Mouse (Mus musculus) mouse trophoblast stem cell (cell line): Measurements from ENCODE around the gene Hist1h2ac.
"Not testable (repeated sequence)": the region's sequence is repeated elsewhere in the genome, so short reads cannot be mapped to it uniquely, and the experiment has no call there.

Experiments used
- in situ Hi-C, 2 experiments: fragments of 300-500 bp; cut with MseI, MboI; formaldehyde crosslinking; loops; 2 replicates in 1 of 2; 3 replicates in 1 of 2; pipeline ENCODE4 v1.15.1; 2025

The Hist1h2ac gene

DNA sequence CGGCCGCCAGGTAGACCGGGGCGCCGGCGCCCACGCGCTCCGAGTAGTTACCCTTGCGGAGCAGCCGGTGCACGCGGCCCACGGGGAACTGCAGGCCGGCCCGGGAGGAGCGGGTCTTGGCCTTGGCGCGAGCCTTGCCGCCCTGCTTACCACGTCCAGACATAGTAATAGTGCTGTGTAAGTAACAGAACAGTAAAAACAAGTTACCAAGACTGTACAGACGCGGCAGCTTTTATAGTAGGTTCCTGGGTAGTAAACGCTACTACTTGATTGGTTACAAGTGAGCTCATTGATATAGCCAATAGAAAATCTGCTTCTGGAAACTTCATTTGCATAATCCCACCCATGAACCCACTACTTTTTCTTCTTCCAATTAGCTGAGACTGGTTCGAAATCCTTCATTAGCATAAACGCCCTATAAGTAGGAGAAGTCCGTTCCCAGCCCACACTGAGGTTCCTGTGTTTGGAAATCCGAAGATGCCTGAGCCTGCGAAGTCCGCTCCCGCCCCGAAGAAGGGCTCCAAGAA, at the start of gene Hist1h2ac, which contains the start of gene Hist1h2bc:
Gene Hist1h2ac, minus strand, starts transcription at position 194 of the 527 bp plus-strand sequence.
Gene Hist1h2bc, plus strand, starts transcription at position 445 of the 527 bp plus-strand sequence.
- in situ Hi-C loops = no loop called here

DNA sequence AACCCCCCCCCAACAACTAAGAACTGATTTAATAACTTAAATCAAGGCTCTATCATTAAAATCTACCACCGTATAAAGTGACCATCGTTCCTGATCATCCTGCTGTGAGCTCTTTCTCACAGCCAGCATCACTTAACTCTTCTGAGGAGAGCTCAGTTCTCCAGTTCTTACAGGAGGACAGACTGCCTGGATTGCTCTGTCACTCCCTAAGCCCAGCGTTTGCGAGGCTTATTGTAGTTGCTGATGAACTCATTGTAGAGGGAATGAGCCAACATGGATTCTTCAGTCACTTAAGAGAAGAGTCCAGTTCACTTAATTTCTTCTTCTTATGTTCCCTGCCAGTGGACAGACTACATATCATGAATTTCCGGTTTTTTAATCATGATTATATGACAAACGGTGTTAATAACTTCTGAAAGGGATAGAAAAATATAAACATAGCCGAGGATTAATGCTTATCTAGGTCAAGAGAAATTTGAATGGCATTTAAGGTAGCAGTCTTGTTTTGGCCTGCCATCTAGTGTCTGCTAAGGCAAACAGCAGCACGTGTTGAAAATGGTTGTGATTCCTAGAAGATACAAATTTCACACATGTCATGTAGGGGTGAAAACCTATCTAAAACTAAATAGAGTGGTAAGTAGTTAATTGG, 48.5 kb upstream of the Hist1h2ac start:
- in situ Hi-C loops = loop anchor here in 1 of 2 experiments (5.0 kb wide), 1 partner anchor 35 kb away; the partner anchor contains the start of genes Hist1h1t and Hist1h4c

DNA sequence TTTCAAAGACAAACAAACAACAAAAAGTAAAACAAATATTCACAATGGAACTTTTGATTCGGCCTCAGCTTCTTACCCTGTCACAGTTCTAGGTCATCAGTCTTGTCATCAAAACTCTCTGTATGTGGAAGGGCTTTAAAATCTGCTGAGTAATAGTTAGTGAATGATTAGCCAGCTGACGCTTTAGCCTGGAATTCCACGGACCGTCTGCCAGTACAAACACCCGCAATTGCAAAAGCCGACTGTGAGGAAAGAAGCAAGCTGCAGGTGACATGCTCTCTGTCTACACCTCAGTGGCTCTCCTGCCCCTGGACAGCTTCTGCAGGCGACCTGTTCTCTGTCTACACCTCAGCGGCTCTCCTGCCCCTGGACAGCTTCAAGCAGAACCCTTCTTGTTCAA, 46.7 kb upstream of the Hist1h2ac start:
- in situ Hi-C loops = loop anchor here in 1 of 2 experiments (5.0 kb wide), 1 partner anchor 33 kb away; the partner anchor contains the start of genes Hist1h1t and Hist1h4c

DNA sequence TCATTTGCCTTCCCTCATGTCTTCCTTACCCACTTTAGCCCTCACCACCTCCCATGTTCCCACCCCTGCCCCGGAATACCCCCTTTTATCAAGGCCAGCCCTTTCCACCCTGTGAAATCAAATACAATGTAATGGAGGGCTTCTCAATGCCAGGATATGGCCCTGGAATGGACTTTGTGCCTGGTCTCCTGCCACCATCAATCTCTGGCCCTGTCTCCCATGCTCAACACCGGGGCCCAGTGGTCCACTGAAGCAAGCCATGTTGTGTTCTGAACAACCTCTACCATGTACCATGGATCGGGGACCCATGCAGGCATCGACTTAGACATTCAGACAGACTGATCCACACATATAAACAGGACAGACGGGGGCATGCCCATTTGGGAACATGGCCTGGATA, 46.0 kb upstream of the Hist1h2ac start:
- in situ Hi-C loops = loop anchor here in 1 of 2 experiments (5.0 kb wide), 1 partner anchor 32 kb away; the partner anchor contains the start of genes Hist1h1t and Hist1h4c

DNA sequence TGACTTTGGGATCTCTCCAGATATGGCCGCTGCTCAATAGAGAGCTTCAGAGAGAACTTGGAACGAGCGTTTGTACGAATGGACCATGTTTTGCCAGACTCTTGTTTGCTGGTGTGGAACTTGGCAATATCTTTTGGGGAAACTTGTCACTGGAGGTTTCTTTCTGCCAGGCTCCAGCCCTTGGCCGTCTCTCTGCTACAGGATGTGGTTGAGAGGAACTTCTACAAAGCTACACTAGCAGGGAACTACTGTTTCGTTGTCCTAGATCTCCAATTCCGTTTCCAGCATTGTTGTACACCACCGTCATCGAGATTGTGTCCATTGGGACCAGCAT, 45.4 kb upstream of the Hist1h2ac start:
- in situ Hi-C loops = no loop called here

DNA sequence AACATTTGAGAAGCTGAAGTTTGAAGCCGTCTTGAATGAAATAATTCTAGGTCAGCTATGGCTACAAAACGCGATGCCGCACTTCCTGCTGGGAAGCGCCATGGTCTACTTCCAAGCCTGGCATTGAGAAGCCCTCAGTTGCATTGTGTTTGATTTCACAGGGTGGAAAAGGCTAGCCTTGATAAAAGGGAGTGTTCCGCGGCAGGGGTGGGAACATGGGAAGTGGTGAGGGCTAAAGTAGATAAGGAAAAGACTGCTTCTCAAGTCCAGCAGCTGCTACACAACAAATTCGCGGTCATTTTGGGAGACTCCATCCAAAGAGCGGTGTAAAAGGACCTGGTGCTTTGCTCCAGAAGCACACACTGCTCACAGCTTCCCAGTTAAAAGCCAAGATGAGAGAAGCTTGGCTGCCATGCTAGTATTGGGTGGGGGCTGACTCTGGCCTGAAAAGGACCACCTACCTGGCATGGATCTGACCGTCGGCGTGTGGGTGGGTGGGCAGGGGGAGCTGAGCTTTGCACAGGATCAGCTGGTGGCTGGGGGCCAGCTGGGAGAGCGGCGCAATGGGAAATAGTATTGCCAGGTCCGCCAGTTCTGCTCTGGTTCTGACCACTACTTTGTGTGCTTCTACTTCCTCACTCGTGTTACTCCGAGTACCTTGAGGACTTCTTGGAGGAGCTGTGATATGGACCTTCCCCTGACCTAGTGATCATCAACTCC, 44.9 kb upstream of the Hist1h2ac start:
- in situ Hi-C loops = no loop called here

DNA sequence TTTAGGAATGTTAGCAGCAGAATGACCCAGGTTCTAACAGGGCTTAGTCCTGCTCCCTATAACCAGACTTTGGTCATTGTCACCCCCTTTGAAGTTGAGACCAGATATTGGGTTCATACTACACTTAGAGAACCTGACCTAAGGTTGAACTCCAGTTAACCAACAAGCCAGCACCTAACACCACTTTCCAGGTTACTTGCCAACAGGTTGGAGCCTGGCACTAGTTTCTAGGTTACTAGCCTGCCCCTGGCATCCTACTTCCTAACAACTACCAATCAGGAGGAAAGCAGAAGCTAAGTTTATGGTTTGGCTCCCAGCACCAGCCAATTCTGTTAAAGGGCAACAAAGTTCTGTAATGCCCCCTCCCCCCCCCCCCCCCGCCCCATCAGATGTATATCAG, 41.5 kb upstream of the Hist1h2ac start:
- in situ Hi-C loops = no loop called here

DNA sequence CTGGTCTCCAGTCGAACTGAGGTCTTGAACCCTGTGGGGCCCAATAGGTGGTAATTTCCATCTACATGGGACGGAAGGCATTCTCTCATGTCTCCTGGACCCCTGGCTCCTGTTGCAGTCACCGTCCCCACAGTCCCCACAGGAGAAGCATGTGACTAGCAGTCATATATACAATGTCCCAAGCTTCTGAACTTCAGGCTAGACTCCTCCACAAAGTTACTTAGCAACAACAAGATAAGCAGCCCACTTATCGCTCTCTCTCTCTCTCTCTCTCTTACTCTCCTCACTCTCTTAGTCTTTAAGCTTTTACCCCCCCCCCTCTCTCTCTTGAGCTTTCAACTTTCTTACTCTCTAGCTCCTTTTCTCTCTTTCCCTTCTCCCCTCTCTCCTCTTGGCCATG, 40.5 kb upstream of the Hist1h2ac start:
- in situ Hi-C loops = no loop called here

DNA sequence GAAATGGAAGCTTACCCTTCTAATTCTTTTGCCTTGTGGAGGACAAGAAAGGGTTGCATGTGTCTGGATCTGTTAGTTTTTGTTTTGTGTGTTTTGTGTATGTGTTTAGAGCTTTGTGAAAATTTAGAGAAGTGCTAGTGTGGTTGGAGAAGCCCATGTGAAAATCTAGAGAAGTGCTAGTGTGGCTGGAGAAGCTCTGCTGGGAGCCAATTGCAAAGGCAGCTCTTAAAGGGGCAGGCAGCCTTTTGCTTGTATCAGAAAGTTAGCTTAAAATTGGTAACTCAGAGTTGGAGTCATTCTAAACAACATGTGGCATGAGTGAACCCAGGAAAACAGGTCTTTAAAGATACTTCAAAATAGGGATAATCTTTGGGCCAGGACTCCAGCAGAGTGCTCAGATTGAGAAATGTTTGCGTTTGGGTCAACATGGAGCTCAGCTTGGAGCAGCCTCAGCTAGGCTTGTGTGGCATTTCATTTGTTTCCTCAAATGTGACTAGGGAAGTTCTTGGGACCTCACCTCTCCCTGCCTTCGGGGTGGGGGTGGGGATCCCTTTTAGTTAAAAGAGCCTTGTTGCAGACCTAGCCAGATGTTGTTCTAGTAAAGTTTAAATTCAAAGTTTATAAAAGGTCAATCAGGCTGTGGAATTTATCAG, 34.0 kb upstream of the Hist1h2ac start:
- in situ Hi-C loops = not testable (repeated sequence)

DNA sequence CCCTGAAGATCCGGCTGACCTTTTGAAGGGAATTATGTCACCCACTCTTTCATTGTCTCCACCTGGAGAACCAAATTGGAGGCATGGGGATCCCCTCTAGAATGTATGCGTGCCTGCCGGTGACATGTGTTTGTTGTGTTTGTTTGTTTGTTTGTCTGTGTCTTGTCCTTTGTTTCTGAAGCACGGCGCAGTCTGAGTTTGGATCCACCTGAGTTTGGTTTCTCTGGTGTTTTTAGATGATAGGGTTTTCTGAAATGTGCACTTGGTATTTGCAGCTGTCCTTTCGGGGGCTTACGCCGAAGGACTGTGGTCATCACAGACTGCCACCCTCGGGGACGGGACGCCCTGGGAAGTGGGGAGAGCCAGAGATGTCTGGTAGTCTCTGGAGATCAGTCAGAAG, 33.4 kb upstream of the Hist1h2ac start:
- in situ Hi-C loops = no loop called here

DNA sequence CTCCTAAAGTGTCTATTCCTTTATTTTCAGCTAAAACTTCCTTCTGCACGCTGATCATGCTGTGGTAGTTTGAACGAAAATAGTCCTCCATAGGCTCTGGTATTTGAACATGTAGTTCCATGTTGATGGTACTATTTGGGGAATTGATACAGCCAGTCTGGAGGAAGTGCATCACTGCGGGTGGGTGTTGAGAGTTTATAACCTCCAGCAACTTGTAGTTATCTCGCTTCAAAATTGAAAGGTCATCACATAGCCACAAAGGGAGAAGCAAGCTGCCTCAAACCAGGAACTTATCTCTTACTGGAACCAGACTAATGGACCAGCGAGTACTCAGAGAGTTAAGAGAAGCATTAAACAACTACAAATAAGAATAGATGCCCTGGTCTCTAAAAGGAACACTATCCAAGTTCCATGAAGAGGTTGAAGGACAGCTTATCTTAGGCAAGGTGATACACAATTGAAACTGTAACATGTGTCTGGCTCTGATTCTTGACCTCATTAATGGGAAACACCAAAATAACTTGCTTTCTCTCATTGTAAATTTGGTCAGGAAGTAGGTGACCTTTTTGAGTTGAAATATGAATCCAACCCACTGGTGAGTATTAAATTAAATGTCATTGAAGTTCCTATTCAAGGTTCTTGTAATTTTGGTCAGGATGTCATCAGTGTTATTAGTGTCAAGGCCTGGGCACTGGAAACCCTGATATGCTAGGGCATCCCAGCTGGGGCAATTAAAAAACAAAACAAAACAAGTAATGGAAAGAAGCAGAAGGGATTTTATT, 32.7 kb upstream of the Hist1h2ac start:
- in situ Hi-C loops = no loop called here

DNA sequence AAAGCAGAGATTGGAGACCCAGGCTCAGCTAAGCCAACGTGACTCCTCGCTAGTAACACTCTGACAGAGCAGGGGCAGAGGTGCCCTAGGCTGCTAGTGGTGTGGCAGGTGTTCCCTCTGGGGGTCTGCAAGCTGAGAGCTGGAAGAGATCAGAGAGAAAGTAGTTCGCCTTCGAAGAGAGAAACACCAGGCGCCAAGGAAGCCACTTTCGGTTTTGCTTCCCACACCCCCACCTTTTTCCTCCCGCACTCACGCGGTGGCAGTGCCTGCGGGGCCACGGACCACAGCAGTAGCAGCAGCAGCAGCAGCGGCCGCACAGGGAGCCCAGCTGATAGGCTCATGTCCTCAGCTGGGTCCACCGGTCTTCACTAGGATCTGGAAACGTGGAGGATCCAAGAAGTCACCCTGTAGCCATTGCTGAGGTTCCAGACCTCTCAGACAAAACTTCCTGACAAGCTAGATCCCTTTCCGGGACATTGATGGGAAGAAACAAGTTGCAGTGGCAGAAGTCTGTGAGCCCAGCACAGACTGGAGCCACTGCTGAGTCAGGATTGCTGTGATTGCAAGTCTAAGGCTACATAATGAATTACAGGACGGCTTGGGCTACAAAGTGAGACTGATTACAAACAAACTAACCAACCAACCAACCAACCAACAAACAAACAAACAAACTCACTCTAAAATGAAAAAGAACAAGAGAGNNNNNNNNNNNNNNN, 26.8 kb upstream of the Hist1h2ac start, which contains the start of gene Hfe:
Gene Hfe, minus strand, starts transcription at position 481 of the 716 bp plus-strand sequence.
- in situ Hi-C loops = no loop called here

DNA sequence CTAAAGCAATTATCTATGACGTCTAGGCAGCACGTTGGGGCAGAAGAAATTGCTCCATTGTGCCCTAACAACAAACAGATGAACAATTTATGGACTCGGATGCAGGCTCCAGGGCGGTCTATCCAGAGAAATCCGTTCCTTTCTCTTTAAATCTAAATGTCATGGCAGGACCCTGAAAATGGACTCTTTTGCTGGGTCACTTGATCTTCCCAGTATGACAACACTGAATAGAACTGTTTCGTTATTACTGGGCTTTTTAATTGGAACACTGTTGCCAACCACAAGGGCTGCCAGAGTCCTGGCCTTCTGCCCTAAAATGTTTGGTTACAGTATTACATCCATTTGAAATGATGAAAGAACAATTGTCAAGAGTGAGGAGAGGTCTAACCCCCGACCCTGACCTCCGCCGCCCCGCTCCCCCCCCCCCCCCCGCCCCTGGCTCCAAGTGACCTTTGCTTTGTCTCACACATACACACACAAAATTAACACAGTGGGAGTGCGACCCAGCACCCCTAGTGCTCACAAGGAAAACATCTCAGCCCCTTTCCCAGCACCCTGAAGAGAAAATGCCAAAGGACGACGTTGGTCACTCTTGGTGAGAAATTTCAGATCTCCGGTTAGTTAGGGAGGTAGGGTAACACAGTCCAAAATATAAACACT, 26.1 kb upstream of the Hist1h2ac start:
- in situ Hi-C loops = no loop called here

DNA sequence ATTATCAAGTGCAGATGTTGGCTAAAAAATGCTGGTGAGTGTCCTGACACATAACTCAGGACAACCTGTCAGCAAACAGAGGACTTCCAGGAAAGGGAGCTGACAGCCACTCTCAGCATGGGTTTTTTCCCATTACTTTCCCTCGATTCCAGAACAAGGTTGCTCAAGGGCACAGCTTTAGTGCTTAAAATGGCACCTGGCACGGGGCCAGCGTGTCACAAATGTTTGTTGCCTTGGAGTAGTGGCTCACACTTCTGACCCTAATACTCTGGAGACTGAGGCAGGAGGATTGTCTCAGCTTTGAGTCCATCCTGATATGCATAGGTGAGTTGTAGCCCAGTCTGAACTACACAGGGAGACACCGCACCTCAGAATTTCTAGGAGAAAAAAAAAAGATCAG, 24.9 kb upstream of the Hist1h2ac start:
- in situ Hi-C loops = no loop called here

DNA sequence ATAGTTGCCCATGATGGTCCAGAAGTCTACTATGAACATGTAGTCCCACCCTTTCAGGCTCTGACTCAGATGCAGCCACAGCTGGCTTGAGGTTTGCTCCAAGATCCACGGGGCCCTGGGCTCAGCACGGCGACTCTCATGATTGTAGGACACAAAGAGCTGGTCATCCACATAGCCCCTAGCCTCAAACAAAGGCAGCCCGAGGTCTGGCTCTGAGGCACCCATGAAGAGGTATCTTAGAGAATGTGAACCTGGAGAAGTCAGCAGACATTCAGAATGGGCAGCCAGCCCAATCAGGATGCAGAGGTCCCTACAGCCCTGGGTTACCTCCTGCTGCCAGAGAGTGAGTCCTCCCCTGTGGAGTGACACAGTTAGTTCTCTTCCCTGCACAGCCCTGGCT, 24.3 kb upstream of the Hist1h2ac start:
- in situ Hi-C loops = no loop called here

DNA sequence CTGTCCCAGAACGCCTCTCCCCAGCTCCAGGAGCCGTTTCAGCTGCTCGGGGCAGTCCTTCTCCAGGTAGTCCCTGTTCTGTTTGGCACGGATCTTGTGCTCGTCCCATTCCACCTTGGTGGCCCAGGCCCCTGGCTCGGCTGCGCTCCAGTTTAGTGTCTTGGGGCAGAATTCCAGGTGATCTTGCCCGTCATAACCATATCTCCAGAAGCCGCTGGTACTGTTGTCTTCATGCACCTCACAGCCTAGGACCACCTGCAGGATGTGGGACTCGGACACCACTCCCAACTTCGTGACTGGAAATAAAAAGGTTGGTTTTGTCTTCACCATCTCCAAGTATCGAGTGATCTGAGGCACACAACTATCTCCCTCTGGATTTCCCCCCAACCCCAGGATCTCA, 23.0 kb upstream of the Hist1h2ac start:
- in situ Hi-C loops = no loop called here

DNA sequence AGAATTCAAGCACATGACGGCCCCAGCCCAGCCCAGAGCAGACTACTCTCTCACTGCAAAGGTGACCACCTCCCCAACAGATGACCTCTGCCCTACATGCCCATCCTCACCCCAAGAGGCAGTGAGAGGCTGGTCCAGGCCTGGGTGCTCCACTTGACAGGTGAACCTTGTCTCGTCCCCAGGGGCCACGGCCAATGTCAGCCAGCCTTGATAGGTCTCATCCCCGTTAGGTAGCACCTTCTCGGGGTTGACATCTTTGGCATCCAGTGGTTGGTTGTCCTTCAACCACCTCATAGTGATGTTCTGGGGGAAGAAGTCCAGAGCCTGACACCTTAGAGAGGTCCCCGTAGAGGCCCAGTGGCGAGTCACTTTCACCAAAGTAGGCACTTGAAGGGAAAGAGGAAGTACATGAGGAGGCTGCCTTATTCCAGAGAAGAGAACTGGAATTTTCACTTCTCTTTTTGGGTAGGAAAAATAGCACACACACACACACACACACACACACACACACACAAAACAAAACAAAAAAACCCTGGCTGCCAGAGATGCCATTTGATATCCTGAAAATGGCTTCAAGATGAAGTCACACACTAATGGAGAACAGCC, 22.1 kb upstream of the Hist1h2ac start:
- in situ Hi-C loops = no loop called here

DNA sequence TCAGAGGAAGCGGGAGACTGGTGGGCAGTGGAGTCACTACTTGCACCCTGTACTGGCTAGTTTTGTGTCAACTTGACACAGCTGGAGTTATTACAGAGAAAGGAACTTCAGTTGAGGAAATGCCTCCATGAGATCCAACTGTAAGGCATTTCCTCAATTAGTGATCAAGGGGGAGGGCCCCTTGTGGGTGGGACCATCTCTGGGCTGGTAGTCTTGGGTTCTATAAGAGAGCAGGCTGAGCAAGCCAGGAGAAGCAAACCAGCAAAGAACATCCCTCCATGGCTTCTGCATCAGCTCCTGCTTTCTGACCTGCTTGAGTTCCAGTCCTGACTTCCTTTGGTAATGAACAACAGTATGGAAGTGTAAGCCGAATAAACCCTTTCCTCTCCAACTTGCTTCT, 19.1 kb upstream of the Hist1h2ac start:
- in situ Hi-C loops = loop anchor here in 1 of 2 experiments (5.0 kb wide), 1 partner anchor 34 kb away; the partner anchor contains the start of gene Hist1h1c

DNA sequence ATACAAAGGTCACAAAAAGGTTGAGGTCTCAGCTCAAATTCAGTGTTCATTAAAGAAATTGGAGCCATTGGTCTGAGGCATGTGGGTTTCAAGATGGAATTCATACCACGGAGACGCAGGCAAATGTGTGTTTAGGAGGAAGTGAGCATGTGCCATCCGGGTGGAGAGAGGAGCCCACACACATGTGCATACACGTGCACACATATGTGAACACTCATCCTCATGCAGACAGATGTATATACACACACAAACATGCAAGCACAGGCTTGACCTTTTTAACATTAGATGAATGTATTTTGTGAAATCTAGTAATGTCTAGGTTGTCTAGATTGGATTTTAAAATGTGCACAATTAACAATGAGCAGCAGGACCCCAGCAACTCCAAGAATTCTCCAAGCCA, 18.5 kb upstream of the Hist1h2ac start:
- in situ Hi-C loops = loop anchor here in 1 of 2 experiments (5.0 kb wide), 1 partner anchor 35 kb away; the partner anchor contains the start of gene Hist1h1c
